Mouse (Mus musculus): Measurements from ENCODE around the gene Prss8.
"Not testable (repeated sequence)": the region's sequence is repeated elsewhere in the genome, so short reads cannot be mapped to it uniquely, and the experiment has no call there.

The Prss8 gene

DNA sequence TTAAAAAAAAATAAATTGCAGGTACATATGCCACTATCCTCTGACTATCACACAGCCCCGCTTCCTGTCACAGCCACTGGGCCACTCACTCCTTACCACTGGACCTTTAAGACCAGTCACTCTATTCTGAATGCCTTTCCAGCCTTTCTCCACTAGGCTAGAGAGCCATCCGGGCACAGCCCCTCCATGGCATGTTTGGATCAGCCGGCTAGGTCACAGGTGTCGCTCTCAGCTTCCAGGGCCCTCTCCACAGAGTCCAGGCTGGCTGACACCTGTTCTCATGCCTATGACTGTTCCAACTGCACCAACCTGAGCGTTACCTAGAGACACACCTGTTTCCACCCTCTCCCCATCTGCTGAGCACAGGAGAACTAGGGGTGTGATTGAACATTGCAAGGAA is 1.3 kb downstream of the Prss8 start:
- in situ Hi-C loops (cut with MboI) = no loop called here

DNA sequence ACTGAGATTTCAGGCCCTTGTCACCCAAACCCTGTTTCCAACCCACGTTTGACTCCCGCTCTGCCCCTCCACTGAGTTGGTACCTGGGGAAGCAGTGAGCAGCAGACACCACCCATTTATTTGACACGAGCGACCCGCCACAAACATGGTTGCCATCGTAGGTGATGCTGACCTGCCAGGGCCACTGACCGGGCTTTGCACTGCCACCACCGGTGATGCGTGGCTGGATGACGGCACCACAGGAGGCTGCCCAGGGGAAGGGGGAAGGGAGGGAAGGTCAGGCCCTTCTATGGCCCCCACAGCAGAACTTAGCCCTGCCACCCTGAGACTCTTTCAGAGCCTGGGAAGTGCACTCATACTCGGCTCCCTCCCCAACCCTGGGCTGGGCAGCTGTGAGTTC is 2.2 kb downstream of the Prss8 start:
- in situ Hi-C loops (cut with MboI) = no loop called here

DNA sequence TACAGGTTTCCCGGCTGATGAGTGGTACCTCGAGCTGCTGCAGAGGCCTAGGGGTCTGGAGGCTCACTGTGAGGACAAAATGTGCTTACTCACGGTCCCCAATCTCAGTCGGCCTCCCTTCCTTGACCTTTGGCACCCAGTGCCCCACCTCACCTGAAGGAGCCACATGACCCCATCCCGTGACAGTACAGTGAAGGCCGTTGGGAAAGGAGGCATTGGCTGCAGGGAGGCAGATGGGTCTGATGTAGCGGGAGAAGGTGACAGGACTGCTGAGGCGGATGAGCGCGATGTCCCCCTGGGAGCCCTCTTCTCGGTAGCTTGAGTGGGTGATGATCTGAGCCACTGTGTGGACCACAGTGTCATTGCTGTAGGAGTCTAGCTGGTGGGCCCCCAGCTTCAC is 3.1 kb downstream of the Prss8 start:
- in situ Hi-C loops (cut with MboI) = no loop called here

DNA sequence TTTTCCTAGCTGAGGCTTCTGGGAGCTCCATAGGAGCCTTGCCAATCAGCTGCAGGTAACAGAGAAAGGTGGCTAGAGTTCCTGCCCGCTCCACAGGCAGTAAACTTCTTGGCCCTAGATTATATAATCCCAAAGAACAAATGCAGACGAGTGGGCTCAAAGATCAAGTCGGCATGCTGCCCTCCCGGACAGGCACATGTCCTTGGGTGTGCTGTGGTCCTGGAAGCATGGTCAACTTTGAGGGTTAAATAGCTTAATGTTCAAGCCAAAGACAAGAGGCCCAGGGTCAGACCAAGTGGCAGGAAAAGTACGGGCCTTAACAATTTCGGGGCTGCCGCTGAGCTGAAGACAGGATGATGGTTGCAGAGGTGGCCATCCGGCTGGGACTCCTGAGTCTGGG is 3.8 kb downstream of the Prss8 start:
- in situ Hi-C loops (cut with MboI) = no loop called here

DNA sequence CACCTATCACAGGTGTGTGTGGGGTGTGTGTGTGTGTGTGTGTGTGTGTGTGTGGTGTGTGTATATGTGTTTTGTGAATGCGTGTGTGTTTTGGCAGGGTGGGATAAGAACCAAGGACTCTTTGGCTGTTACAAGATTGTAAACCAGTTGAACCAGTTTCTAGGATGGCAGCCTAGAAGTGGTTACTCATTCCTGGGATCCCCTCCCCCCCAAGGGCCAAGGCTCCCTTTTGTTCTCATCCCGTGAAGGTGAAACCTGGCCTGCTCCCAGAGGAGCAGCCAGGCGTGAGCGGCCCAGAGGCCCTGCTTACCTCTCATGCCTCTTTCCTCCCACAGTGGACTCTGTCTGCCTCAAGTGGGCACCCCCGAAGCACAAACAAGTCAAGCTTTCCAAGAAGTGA is 4.7 kb downstream of the Prss8 start:
- in situ Hi-C loops (cut with MboI) = no loop called here

DNA sequence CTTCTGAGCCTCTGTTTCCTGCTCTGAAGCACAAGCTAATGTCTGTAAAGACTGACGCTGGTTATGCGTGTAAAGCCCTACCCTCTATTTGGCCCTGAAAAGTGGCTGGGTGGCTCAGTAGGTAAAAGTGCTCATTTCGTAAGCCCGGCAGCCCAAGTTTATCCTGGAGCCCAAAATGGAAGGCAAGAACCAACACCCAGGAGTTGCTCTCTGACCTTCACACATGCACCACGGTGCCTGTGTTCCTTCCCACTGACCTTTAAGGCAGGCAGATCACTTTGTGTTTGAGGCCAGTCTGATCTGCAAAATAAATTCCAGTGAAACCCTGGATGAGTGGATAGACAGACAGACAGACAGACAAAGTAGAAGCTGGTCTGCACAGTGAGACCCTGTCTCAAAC is 6.2 kb downstream of the Prss8 start:
- in situ Hi-C loops (cut with MboI) = no loop called here

DNA sequence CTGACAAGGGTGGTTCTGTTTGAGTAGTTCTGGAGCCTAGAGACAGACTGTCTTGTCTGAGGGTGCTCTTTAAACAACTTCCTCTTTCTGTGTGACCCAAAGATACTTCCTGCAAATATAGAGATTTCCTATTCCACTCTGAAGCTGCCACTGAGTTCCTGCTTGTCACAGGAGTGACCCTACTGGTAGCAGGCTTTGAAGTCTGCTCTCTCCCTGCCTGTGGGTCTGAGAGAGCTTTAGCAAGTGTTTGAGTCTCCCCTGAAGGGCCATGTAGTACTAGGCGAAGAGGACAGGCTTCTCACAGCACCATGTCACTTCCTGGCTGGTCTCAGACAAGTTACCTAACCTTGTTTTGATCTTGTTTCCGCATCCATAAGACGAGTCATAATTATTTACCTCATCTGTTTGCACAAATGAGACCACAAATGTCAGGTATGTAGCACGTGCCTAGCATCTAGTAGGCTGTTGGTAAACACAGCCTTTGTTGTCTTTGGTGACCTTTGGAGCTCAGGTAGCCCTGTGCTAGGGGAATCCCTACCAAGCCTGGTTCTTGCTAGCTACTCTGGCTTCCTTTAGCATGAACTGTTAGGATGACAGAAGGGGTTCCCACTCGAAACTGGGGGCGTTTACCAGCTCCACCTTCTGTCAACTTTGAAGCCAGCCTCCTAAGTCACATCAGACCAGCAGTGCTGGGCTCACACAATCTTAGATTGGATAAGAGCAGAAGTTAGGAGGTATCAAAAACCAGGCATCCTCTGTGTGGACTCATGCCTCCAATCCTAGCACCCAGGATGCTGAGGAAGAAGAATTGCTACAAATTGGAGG is 7.2 kb downstream of the Prss8 start:
- in situ Hi-C loops (cut with MboI) = no loop called here

DNA sequence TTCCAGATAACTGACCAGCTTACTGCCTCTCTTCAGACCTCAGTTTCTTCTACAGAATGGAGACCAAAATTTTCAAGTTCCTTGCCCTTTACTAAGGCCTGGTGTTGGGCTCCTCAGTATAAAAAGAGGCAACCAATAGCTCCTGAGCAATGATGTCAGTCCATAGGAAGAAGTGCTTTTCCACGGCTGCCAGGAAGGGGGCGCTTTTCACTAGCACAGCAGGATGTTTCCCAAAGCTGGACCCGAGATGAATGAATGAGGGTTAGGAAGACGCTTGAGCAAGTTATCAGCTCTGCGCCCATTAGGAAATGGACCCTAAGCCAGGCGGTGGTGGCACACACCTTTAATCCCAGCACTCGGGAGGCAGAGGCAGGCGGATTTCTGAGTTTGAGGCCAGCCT is 8.4 kb downstream of the Prss8 start:
- in situ Hi-C loops (cut with MboI) = no loop called here

DNA sequence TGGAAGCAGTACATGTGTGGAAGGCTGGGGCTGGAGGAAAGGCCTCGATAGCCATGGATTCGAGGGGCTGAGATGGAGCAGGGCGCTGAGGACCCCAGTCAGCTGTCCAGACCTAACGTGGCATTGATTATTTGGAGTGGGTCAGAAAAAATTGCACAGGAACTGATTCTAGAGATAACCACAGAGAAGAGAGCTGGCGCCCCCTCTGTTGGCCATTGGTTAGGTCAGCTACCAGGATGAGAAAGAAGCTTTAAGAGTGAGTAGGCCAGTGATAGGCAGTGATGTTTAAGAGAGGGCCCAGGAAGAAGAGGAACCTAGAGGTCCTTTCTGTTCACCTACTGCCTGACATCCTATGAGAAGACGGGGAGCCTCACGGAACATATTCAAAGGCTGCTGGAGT is 10.6 kb downstream of the Prss8 start:
- in situ Hi-C loops (cut with MboI) = no loop called here

DNA sequence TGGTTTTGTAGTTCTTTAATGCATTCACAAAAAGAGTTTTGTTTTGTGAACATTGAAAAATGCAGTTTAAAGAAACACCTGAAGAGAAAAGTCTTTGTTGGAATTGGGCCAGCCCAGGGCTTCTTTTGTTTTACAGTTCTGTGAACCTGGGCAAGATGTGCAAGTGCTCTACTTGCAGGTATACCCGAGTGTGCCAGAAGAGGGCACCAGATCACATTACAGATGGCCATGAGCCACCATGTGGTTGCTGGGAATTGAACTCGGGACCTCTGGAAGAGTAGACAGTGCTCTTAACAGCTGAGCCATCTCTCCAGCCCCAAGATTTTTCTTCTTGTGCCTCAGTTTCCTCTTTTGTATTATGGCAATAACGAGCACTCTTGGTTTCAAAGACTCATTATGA is 11.7 kb downstream of the Prss8 start:
- in situ Hi-C loops (cut with MboI) = no loop called here

DNA sequence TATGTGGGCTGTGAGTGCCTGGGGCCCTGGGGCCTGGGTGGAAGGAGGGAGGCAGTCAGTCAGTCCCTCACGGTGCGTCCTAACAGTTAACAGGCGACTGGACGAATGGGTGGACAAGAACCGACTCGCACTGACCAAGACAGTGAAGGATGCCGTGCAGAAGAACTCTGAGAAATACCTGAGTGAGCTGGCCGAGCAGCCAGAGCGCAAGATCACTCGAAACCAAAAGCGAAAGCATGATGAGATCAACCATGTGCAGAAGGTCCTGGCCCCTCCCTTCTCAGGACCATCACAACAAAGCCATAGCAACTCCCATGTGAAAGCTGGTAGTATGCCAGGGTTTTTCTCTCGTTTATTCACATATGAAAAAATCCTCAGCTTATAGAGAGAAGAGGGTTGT is 14.6 kb downstream of the Prss8 start:
- in situ Hi-C loops (cut with MboI) = no loop called here

DNA sequence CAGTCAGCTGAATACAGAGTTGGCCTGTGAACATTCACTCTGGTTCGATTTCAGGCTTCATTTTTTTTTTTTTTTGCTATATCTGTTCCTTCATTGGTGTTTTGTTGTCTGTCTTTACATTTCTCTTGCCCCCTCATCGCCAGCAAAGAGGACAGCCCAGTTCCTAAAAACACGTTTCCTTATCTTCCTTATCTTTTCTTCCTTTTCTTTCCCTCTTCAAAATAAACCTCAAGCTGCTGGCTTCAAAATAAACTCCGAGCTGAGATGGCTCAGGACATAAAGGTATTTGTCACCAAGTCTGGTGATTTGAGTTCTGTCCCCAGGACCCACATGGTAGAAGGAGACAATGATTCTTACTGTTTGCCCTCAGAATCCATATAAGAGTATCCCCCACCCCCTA is 17.0 kb downstream of the Prss8 start:
- in situ Hi-C loops (cut with MboI) = no loop called here

DNA sequence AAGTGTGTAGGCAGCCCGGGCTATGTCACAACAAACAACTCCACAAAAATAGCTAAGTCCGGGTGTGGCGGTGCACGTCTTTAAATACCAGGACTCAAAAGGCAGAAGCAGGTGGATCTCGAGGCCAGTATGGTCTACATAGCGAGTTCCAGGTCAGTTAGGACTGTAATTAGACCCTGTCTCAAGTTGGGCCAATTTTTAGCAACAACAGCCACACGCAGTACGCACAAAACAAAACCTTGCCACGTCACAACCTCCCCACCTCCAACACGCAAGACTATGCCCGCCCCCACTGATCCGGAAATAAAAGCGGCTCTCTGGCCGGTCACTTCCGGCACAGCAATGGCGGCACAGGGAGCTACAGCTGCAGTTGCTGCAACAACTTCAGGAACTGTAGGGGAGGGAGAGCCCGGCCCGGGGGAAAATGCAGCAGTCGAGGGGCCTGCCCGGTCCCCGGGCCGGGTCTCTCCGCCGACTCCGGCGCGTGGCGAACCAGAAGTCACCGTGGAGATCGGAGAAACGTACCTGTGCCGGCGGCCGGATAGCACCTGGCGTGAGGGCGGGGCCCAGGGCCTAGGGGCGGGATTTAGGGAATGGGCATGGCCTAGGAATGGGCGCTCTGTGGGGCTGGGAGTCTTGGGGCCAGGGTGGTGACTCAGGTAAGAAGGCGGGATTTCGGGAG is 17.6 kb downstream of the Prss8 start, which contains the start of gene Kat8:
Gene Kat8 (plus strand): TSS at position 327 of the 682 bp plus-strand sequence.
- in situ Hi-C loops (cut with MboI) = no loop called here

DNA sequence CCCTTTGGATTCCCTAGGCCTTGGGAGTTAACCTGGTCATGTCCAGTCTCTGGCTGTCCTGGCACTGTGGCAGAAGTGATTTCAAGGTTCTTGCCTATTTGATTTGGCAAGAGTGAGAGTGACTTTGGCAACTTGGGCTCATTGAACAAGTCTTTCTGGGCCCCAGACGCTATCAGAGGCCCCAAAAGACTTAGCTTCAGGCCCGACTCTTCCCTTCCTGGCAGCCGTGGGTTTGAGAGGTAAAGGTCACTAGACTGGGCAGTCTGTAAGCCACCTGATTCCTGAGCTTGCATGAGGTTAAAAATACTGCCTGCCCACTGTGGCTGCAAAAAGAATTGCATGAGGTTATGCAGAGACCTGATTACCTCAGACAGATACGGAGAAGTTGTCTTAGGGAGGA is 21.2 kb downstream of the Prss8 start:
- in situ Hi-C loops (cut with MboI) = no loop called here

DNA sequence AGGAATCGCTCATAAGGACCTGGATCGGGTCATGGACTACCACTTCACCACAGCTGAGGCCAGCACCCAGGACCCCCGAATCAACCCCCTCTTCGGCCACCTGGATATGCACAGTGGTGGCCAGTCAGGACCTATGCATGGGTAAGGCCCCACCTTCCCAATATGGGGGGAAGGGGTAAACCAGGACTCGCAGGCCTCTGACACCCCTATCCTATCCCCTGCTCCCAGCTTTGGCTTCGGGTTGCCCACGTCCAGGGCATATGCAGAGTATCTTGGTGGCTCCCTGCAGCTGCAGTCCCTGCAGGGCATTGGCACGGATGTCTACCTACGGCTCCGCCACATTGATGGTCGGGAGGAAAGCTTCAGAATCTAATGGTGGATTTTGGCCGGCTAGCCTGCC is 22.0 kb downstream of the Prss8 start:
- in situ Hi-C loops (cut with MboI) = no loop called here

DNA sequence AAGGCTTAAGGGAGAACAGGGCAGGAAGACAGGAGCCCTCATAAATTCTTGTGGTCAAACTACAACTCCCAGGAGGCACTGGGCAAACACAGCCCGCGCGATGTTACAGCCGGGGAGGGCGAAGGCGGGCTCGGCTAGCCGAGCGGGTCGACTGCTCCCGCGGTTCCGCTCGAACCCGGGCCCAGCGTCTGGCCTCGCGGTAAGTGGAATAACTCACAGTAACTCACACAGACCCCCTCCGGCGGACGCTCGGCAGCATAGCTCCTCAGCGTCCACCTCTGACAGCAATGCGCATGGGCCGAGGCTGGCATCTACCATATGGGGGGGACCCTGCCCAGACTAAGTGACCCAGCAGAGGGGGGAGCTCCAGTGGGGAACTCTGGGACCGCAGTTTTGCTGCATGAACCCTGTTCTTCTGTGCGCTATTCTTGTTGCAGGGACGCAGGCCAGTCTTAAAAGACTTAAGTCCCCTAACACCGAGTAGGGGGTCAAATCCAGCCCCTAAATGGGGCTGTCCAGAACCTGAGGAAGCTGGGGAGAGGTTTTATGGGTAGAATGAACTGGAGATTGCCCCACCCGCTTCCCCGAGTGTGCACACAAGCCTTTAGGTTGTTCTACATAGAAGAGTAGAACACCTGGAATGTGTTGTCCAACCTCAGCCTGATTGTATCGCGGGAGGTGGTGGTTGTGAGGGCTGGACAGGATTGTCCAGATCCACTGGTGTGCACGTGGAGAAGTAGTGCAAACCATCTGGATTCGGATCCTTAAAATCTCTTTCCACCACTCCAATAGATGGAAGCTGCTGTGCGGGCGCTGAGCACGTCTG is 25.7 kb downstream of the Prss8 start, which contains the start of gene Bckdk:
Gene Bckdk (plus strand): TSS at position 112 of the 826 bp plus-strand sequence.
- in situ Hi-C loops (cut with MboI) = no loop called here

DNA sequence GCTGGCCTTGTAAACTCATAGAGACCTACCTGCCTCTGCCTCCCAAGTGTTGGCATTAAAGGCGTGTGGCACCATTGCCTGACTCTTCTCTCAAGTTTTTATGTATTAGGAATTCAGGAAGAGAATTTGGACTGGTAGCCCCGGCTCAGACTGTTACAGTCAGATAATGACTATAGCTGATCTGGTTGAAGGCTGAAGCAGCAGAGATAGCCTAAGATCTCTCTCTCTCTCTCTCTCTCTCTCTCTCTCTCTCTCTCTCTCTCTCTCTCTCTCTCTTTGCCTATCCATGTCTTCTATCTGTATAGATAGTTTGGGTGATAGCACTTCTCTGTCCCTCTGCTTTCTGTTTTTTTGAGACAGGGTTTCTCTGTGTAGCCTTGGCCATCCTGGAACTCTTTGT is 28.1 kb downstream of the Prss8 start:
- in situ Hi-C loops (cut with MboI) = no loop called here

DNA sequence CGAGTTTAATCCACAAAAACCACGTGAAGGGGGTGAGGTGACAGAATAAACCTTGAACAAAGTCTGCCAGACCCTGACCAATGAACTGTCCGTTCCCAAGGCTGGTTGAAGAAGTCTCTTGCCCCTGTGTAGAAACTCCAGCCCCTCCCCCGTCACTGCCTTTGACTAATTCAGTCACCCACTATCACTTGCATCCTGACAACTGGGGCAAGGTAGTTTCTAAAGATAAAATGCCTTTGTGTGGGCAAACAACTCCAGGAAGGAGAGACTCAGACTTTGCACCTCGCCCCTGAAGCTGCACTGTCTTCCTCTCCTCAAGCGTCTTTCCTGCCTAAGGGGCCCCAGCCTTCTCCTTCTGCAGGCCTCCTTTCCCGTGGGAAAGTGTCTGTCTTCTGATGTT is 29.9 kb downstream of the Prss8 start:
- in situ Hi-C loops (cut with MboI) = no loop called here

DNA sequence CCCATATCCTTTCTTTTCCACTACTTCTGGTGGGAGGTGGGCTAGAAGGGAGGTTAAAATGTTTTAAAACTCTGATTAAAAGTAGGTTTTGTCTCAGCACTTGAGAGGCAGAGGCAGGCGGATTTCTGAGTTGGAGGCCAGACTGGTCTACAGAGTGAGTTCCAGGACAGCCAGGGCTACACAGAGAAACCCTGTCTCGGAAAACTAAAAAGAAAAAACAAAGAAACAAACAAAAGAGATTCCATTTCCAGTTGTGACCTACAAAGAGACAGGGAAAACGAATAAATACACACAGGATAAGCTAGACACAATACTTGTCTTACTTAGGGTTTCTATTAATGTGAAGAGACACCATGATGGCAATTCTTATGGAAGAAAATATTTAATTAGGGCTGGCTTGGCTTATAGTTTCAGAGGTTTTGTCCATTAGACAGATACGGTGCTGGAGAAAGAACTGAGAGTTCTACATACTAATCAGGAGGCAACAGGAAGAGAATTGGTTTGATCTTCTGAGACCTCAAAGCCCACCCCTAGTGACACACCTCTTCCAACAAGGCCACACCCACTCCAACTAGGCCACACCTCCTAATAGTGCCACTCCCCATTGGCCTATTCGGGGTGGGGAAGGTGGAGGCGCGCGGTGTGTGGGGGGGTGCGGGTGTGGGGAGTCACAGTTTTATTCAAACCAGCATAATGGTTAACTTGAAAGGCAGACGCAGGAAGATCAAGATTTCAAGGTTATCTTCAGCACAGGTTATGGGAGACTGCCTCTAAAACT is 31.5 kb downstream of the Prss8 start:
- in situ Hi-C loops (cut with MboI) = no loop called here

DNA sequence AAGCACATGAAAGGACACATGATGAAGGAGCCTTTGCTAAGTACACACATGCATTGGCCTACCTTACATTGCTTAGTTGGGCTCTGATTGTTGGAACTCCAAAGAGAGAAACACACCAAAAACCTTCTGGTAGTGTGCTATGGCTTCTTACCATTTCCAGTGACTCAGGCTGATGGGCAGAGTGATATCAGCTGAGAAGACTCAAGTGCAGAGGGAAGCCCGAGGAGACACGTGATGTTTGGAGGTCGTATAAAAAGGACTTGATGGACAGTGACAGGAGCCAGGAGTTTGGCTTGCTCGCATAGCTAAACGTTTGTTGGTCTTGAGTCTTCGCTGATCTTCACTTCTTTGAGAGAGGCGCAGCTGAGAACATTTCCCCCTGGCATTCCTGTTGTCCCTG is 32.4 kb downstream of the Prss8 start:
- in situ Hi-C loops (cut with MboI) = no loop called here

DNA sequence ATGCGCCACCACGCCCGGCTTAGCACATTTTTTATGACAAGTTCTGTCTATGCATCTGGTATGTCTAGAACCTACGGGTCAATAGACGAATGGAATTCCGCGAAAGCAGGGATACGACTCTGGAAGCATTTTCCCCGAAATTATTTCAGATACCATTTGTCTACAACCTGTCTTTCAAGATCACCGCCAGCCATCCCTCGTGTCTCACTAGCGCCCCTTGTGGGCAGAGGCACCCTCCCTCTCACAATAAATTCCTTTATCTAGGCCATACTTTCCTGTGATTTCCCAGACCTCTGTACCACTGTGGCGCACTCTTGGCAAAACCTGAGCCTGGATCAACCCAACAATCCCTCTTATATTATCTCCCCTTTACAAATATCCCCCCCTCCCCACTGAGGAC is 33.5 kb downstream of the Prss8 start:
- in situ Hi-C loops (cut with MboI) = no loop called here

DNA sequence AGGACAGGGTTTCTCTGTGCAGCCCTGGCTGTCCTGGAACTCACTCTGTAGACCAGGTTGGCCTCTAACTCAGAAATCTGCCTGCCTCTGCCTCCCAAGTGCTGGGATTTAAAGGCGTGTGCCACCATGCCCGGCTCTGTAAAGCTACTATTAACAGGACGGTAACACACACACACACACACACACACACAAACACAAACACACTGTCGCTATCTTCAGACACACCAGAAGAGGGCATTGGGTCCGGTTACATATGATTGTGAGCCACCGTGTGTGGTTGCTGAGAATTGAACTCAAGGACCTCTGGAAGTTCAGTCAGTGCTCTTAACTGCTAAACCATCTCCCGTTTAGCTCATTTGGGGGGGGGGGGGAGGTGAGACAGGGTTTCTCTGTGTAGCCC is 34.0 kb downstream of the Prss8 start:
- in situ Hi-C loops (cut with MboI) = not testable (repeated sequence)
